Comparison of ENCODE assay signal across 20 mouse cellular contexts in genomic region chr4:56633528-56633927, GRCm38 (mm10).
"Had no signal": no experiment of that assay in that cellular context is flagged by ENCODE, and none has a peak within 500 bp of the region (broad histone marks: within the 10 kb centered on the region; RNA-seq: fewer than 3 reads in every experiment).

No protein-coding gene starts in this region.

- H3K36me3 ChIP-seq: intestine, embryonic 15.5 days; kidney, embryonic 15.5 days; limb, embryonic 12.5 days; liver, embryonic 12.5 days; liver, embryonic 15.5 days; midbrain, embryonic 10.5 days; midbrain, embryonic 13.5 days; neural tube, embryonic 13.5 days had no signal

- ATAC-seq: intestine, embryonic 15.5 days; liver, embryonic 12.5 days; midbrain, embryonic 13.5 days; midbrain, embryonic 16.5 days had no signal

- H3K27me3 ChIP-seq: intestine, embryonic 15.5 days; kidney, embryonic 15.5 days; limb, embryonic 12.5 days; liver, embryonic 12.5 days; liver, embryonic 15.5 days; megakaryocyte, embryonic 14.5 days; midbrain, embryonic 13.5 days; neural tube, embryonic 13.5 days had no signal

- DNase-seq: kidney, adult 11 months; kidney, postnatal 36 days; layer of hippocampus, postnatal 36 days; liver; lung, adult 2 months; lung, postnatal 36 days; thymus, adult 18-20 months; thymus, postnatal 36 days had no signal

- H3K4me2 ChIP-seq: intestine, embryonic 15.5 days; kidney, embryonic 15.5 days; limb, embryonic 12.5 days; liver, embryonic 12.5 days; liver, embryonic 15.5 days; midbrain, embryonic 13.5 days; neural tube, embryonic 13.5 days had no signal

- H3K4me3 ChIP-seq: intestine, embryonic 15.5 days; kidney, embryonic 15.5 days; left cerebral cortex, adult 2 months; limb, embryonic 12.5 days; liver, embryonic 12.5 days; liver, embryonic 15.5 days; megakaryocyte, embryonic 14.5 days; midbrain, embryonic 10.5 days; midbrain, embryonic 13.5 days; myocyte; neural tube, embryonic 13.5 days had no signal

- H3K4me1 ChIP-seq: intestine, embryonic 15.5 days; liver, embryonic 12.5 days; liver, embryonic 15.5 days; megakaryocyte, embryonic 14.5 days; midbrain, embryonic 13.5 days; neural tube, embryonic 13.5 days had no signal

- H3K9ac ChIP-seq: intestine, embryonic 15.5 days; kidney, embryonic 15.5 days; limb, embryonic 12.5 days; liver, embryonic 12.5 days; liver, embryonic 15.5 days; midbrain, embryonic 13.5 days; neural tube, embryonic 13.5 days had no signal

- H3K9me3 ChIP-seq: intestine, embryonic 15.5 days; kidney, embryonic 15.5 days; limb, embryonic 12.5 days; liver, embryonic 12.5 days; liver, embryonic 15.5 days; megakaryocyte, embryonic 14.5 days; midbrain, embryonic 10.5 days; midbrain, embryonic 13.5 days; neural tube, embryonic 13.5 days had no signal

- H3K27ac ChIP-seq: intestine, embryonic 15.5 days; kidney, embryonic 15.5 days; left cerebral cortex, adult 2 months; limb, embryonic 12.5 days; liver, embryonic 12.5 days; liver, embryonic 15.5 days; midbrain, embryonic 10.5 days; midbrain, embryonic 13.5 days; neural tube, embryonic 13.5 days had no signal
